Mouse (Mus musculus): ENCODE data around the gene Nek6. TPM values are rescaled to one million over a fixed set of nuclear protein-coding genes. Genes with fewer than 3 reads are reported as not detected.

The Nek6 gene
- total RNA-seq, 4 experiments from 2014 or later = 34.1 to 54.9 (median 44.9) TPM

- DNase-seq (ENCODE audit: low spot score in 2 of 2) = no peak
Observed at GRCm38 (mm10) chr2:38509004-38509719, 2.3 kb upstream of the Nek6 start.

- DNase-seq (ENCODE audit: low spot score in 2 of 2) = peak; percentile 68 to 74
Observed at GRCm38 (mm10) chr2:38510120-38510519, 1.3 kb upstream of the Nek6 start.

GRCm38 (mm10) chr2:38512308-38513182 is 1.1 kb downstream of the Nek6 start:
- no peak for DNase-seq (ENCODE audit: low spot score in 2 of 2)

GRCm38 (mm10) chr2:38513183-38513529 is 1.7 kb downstream of the Nek6 start:
- DNase-seq (ENCODE audit: low spot score in 2 of 2) = no peak

GRCm38 (mm10) chr2:38514411-38514810 is 3.0 kb downstream of the Nek6 start:
- DNase-seq (ENCODE audit: low spot score in 2 of 2) = no peak

GRCm38 (mm10) chr2:38515446-38515845 is 4.0 kb downstream of the Nek6 start:
- no peak for DNase-seq (ENCODE audit: low spot score in 2 of 2)

- no peak for DNase-seq (ENCODE audit: low spot score in 2 of 2)
Observed at GRCm38 (mm10) chr2:38516471-38516870, 5.0 kb downstream of the Nek6 start.

- DNase-seq (ENCODE audit: low spot score in 2 of 2) = no peak
Observed at GRCm38 (mm10) chr2:38517045-38517444, 5.6 kb downstream of the Nek6 start.

GRCm38 (mm10) chr2:38518719-38519118 is 7.3 kb downstream of the Nek6 start:
- no peak for DNase-seq (ENCODE audit: low spot score in 2 of 2)

- DNase-seq (ENCODE audit: low spot score in 2 of 2) = no peak
Observed at GRCm38 (mm10) chr2:38519934-38520333, 8.5 kb downstream of the Nek6 start.

- no peak for DNase-seq (ENCODE audit: low spot score in 2 of 2)
Observed at GRCm38 (mm10) chr2:38521618-38522017, 10.2 kb downstream of the Nek6 start.

- no peak for DNase-seq (ENCODE audit: low spot score in 2 of 2)
Observed at GRCm38 (mm10) chr2:38522354-38522753, 10.9 kb downstream of the Nek6 start.

- DNase-seq (ENCODE audit: low spot score in 2 of 2) = no peak
Observed at GRCm38 (mm10) chr2:38523781-38524445, 12.5 kb downstream of the Nek6 start.

GRCm38 (mm10) chr2:38525034-38525433 is 13.6 kb downstream of the Nek6 start:
- DNase-seq (ENCODE audit: low spot score in 2 of 2) = no peak

- DNase-seq (ENCODE audit: low spot score in 2 of 2) = no peak
Observed at GRCm38 (mm10) chr2:38529582-38530152, 18.2 kb downstream of the Nek6 start.

- no peak for DNase-seq (ENCODE audit: low spot score in 2 of 2)
Observed at GRCm38 (mm10) chr2:38530955-38531381, 19.5 kb downstream of the Nek6 start.

GRCm38 (mm10) chr2:38533322-38533721 is 21.9 kb downstream of the Nek6 start:
- DNase-seq (ENCODE audit: low spot score in 2 of 2) = no peak

- no peak for DNase-seq (ENCODE audit: low spot score in 2 of 2)
Observed at GRCm38 (mm10) chr2:38533767-38534166, 22.3 kb downstream of the Nek6 start.

GRCm38 (mm10) chr2:38534241-38534940 is 22.9 kb downstream of the Nek6 start:
- DNase-seq (ENCODE audit: low spot score in 2 of 2) = no peak

GRCm38 (mm10) chr2:38535051-38535450 is 23.6 kb downstream of the Nek6 start:
- no peak for DNase-seq (ENCODE audit: low spot score in 2 of 2)

Data from layer of hippocampus, adult 8-10 months (tissue).